Mouse (Mus musculus): ENCODE data around the gene Dusp9. TPM values are rescaled to one million over a fixed set of nuclear protein-coding genes. Genes with fewer than 3 reads are reported as not detected.

Dusp9 gene
- polyA plus RNA-seq, 1 experiment = 8.1 TPM

- no peak overlapping the region for H3K27ac ChIP-seq (ENCODE audit: control insufficient read depth, insufficient read depth, low read depth, low read length, poor library complexity)
- whole genome bisulfite sequencing = 16% methylated on average over 37 of the region's 42 CpGs
- no peak overlapping the region for H3K4me3 ChIP-seq (replicated peaks; ENCODE audit: control insufficient read depth, low read depth, low read length)
- TF ChIP-seq POLR2A (IDR thresholded peaks at IDR 0.05; ENCODE audit: borderline replicate concordance, control insufficient read depth, low read depth, low read length) (no peak), CTCF (IDR thresholded peaks at IDR 0.05; ENCODE audit: control insufficient read depth, insufficient read depth, low read length) (no peak)
- no peaks in the 10 kb centered on the region for H3K4me1 ChIP-seq (ENCODE audit: control insufficient read depth, insufficient read depth, low read length)
Measured at GRCm38 (mm10) chrX:73673619-73673967, 34.4 kb downstream of the Dusp9 start.

GRCm38 (mm10) chrX:73673968-73674661 is 34.9 kb downstream of the Dusp9 start:
- Histone ChIP-seq H3K4me3 (replicated peaks; ENCODE audit: control insufficient read depth, low read depth, low read length) (no peak overlapping the region), H3K4me1 (ENCODE audit: control insufficient read depth, insufficient read depth, low read length) (no peaks in the 10 kb centered on the region), H3K27ac (ENCODE audit: control insufficient read depth, insufficient read depth, low read depth, low read length, poor library complexity) (no peak overlapping the region)
- whole genome bisulfite sequencing = 58% methylated on average over 19 of the region's 20 CpGs
- no peak for TF ChIP-seq POLR2A (IDR thresholded peaks at IDR 0.05; ENCODE audit: borderline replicate concordance, control insufficient read depth, low read depth, low read length)
- no peak for TF ChIP-seq CTCF (IDR thresholded peaks at IDR 0.05; ENCODE audit: control insufficient read depth, insufficient read depth, low read length)

DNA sequence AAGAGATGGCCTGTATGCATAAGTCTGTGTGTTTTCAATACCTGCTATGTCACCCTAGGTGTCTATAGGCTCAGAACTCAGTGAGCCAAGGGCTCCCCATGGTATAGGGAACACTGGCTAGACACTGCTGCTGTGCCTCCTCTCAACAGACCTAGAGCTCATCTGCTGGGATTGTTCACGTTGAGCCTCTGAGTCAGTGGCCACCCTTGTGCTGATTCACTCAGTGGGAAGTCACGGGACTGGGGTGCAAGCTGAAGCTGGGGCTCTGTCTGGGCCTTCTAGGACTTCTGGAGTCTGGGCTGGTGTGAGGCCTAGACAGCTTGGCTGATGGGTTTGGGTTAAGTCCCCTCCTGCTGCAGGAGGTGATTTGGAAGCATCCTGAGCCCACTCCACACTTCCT is 36.0 kb downstream of the Dusp9 start:
- TF ChIP-seq POLR2A (IDR thresholded peaks at IDR 0.05; ENCODE audit: borderline replicate concordance, control insufficient read depth, low read depth, low read length) (no peak), CTCF (IDR thresholded peaks at IDR 0.05; ENCODE audit: control insufficient read depth, insufficient read depth, low read length) (no peak)
- H3K4me1 ChIP-seq (ENCODE audit: control insufficient read depth, insufficient read depth, low read length) = no peaks in the 10 kb centered on the region
- no peak overlapping the region for H3K4me3 ChIP-seq (replicated peaks; ENCODE audit: control insufficient read depth, low read depth, low read length)
- 36% methylated on average over 2 of the region's 2 CpGs for WGBS
- H3K27ac ChIP-seq (ENCODE audit: control insufficient read depth, insufficient read depth, low read depth, low read length, poor library complexity) = no peak overlapping the region

GRCm38 (mm10) chrX:73676668-73677067 is 37.4 kb downstream of the Dusp9 start:
- H3K4me1 ChIP-seq (ENCODE audit: control insufficient read depth, insufficient read depth, low read length) = no peaks in the 10 kb centered on the region
- WGBS = 91% methylated on average over 4 of the region's 4 CpGs
- no peak overlapping the region for H3K4me3 ChIP-seq (replicated peaks; ENCODE audit: control insufficient read depth, low read depth, low read length)
- H3K27ac ChIP-seq (ENCODE audit: control insufficient read depth, insufficient read depth, low read depth, low read length, poor library complexity) = no peak overlapping the region
- TF ChIP-seq POLR2A (IDR thresholded peaks at IDR 0.05; ENCODE audit: borderline replicate concordance, control insufficient read depth, low read depth, low read length) = no peak

DNA sequence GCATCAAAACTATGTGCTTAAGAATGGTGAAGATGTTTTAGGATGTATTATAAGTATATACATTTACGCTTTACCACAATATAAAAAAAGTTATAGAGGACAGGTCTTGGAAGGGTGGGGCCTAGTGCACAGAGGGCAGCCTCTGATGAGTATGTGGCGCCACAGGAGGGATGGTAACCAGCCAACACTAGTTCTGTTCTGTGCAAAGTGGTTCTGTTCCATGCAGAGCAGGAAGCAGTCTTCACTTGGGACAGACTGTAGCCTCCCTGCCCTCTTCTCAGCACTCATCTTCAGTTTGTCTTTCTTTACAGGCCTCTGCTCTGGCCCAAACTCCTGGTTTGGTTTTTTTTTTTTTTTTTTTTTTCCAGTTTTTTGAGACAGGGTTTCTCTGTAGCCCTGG is 44.9 kb downstream of the Dusp9 start:
- H3K4me3 ChIP-seq (replicated peaks; ENCODE audit: control insufficient read depth, low read depth, low read length) = no peak overlapping the region
- no peak overlapping the region for H3K27ac ChIP-seq (ENCODE audit: control insufficient read depth, insufficient read depth, low read depth, low read length, poor library complexity)
- 73% methylated on average over 2 of the region's 2 CpGs for WGBS
- TF ChIP-seq POLR2A (IDR thresholded peaks at IDR 0.05; ENCODE audit: borderline replicate concordance, control insufficient read depth, low read depth, low read length) (no peak), CTCF (IDR thresholded peaks at IDR 0.05; ENCODE audit: control insufficient read depth, insufficient read depth, low read length) (no peak)
- no peaks in the 10 kb centered on the region for H3K4me1 ChIP-seq (ENCODE audit: control insufficient read depth, insufficient read depth, low read length)

DNA sequence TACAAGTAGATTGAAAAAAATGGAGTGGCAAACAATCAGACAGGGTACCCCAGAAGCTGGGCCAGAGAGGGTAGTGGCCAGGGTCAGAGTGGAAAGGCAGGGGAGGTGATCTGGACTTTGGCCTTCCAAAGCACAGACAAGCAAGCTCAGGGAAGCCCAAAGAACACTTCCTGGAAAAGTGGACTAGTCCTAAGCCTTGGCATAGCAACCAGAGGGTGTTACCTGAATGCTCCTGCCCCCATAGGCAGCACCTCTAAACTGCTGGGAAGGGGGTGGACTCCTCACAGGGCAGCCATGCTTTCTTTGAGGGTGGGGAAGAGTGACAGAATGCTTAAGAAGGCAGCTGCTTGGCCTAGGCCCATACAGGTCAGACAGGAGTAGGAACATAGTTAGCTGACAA is 45.8 kb downstream of the Dusp9 start:
- no peaks in the 10 kb centered on the region for H3K4me1 ChIP-seq (ENCODE audit: control insufficient read depth, insufficient read depth, low read length)
- H3K4me3 ChIP-seq (replicated peaks; ENCODE audit: control insufficient read depth, low read depth, low read length) = no peak overlapping the region
- TF ChIP-seq CTCF (IDR thresholded peaks at IDR 0.05; ENCODE audit: control insufficient read depth, insufficient read depth, low read length) = no peak
- no peak for TF ChIP-seq POLR2A (IDR thresholded peaks at IDR 0.05; ENCODE audit: borderline replicate concordance, control insufficient read depth, low read depth, low read length)
- no peak overlapping the region for H3K27ac ChIP-seq (ENCODE audit: control insufficient read depth, insufficient read depth, low read depth, low read length, poor library complexity)

DNA sequence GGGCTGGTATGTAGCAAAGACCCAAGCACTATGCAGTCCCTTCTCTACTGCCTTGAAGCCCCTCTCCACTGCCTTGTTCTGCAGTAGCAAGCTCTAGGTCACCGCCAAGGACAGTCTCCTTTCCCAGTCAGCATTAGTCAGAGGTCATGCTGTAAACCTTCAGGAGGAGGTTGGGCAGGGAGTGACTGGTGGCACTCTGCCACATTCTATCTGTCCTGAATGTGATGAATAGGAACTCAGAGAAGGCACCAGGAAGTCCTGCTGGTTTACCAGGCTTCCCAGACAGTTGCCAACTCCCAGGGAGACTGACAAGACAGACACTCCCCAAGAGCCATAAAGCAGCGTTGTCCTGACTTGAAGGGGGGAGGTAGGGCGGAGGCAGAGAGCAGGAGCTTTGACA is 46.4 kb downstream of the Dusp9 start:
- no peak for TF ChIP-seq CTCF (IDR thresholded peaks at IDR 0.05; ENCODE audit: control insufficient read depth, insufficient read depth, low read length)
- no peak for TF ChIP-seq POLR2A (IDR thresholded peaks at IDR 0.05; ENCODE audit: borderline replicate concordance, control insufficient read depth, low read depth, low read length)
- Histone ChIP-seq H3K27ac (ENCODE audit: control insufficient read depth, insufficient read depth, low read depth, low read length, poor library complexity) (no peak overlapping the region), H3K4me3 (replicated peaks; ENCODE audit: control insufficient read depth, low read depth, low read length) (no peak overlapping the region), H3K4me1 (ENCODE audit: control insufficient read depth, insufficient read depth, low read length) (no peaks in the 10 kb centered on the region)
- 78% methylated on average over 3 of the region's 3 CpGs for WGBS

- 56% methylated on average over 5 of the region's 5 CpGs for WGBS
- TF ChIP-seq POLR2A (IDR thresholded peaks at IDR 0.05; ENCODE audit: borderline replicate concordance, control insufficient read depth, low read depth, low read length) (no peak), CTCF (IDR thresholded peaks at IDR 0.05; ENCODE audit: control insufficient read depth, insufficient read depth, low read length) (peak; percentile 67)
- Histone ChIP-seq H3K4me3 (replicated peaks; ENCODE audit: control insufficient read depth, low read depth, low read length) (no peak overlapping the region), H3K4me1 (ENCODE audit: control insufficient read depth, insufficient read depth, low read length) (no peaks in the 10 kb centered on the region), H3K27ac (ENCODE audit: control insufficient read depth, insufficient read depth, low read depth, low read length, poor library complexity) (no peak overlapping the region)
Measured at GRCm38 (mm10) chrX:73690917-73691629, 51.9 kb downstream of the Dusp9 start.

Other genes starting within 250 kb of the Dusp9 start
- not detected in 2 replicates for gene Gm18336, start 240.7 kb upstream of the Dusp9 start, polyA plus RNA-seq (2011; ENCODE audit: insufficient read depth, insufficient read length, low replicate concordance, missing spikeins)
- not detected in 2 replicates for gene Zfp92, start 228.3 kb upstream of the Dusp9 start, polyA plus RNA-seq (2011; ENCODE audit: insufficient read depth, insufficient read length, low replicate concordance, missing spikeins)
- gene Trex2, start 204.1 kb upstream of the Dusp9 start, polyA plus RNA-seq (2011; ENCODE audit: insufficient read depth, insufficient read length, low replicate concordance, missing spikeins) = not detected in 2 replicates
- gene Haus7, start 180.4 kb upstream of the Dusp9 start, polyA plus RNA-seq (2011; ENCODE audit: insufficient read depth, insufficient read length, low replicate concordance, missing spikeins) = 31.7 and 52.9 TPM in 2 replicates
- 53.3 and 140 TPM in 2 replicates for gene Bgn, start 155.8 kb upstream of the Dusp9 start, polyA plus RNA-seq (2011; ENCODE audit: insufficient read depth, insufficient read length, low replicate concordance, missing spikeins)
- gene Atp2b3, start 136.3 kb upstream of the Dusp9 start, polyA plus RNA-seq (2011; ENCODE audit: insufficient read depth, insufficient read length, low replicate concordance, missing spikeins) = not detected in 2 replicates
- 1.7 and 2.2 TPM in 2 replicates for gene Pnck, start 20.7 kb downstream of the Dusp9 start, polyA plus RNA-seq (2011; ENCODE audit: insufficient read depth, insufficient read length, low replicate concordance, missing spikeins)
- 3.5 and 7.7 TPM in 2 replicates for gene Slc6a8, start 33.7 kb downstream of the Dusp9 start, polyA plus RNA-seq (2011; ENCODE audit: insufficient read depth, insufficient read length, low replicate concordance, missing spikeins)
- gene Bcap31, start 76.8 kb downstream of the Dusp9 start, polyA plus RNA-seq (2011; ENCODE audit: insufficient read depth, insufficient read length, low replicate concordance, missing spikeins) = 52.5 and 94.6 TPM in 2 replicates
- 12.6 and 17.6 TPM in 2 replicates for gene Abcd1, start 77.2 kb downstream of the Dusp9 start, polyA plus RNA-seq (2011; ENCODE audit: insufficient read depth, insufficient read length, low replicate concordance, missing spikeins)
- 0.32 TPM in 1 of 2 replicates, not detected in the other for gene Plxnb3, start 117.7 kb downstream of the Dusp9 start, polyA plus RNA-seq (2011; ENCODE audit: insufficient read depth, insufficient read length, low replicate concordance, missing spikeins)
- gene Srpk3, start 135.0 kb downstream of the Dusp9 start, polyA plus RNA-seq (2011; ENCODE audit: insufficient read depth, insufficient read length, low replicate concordance, missing spikeins) = 26.5 and 49.6 TPM in 2 replicates
- gene Idh3g, start 147.5 kb downstream of the Dusp9 start, polyA plus RNA-seq (2011; ENCODE audit: insufficient read depth, insufficient read length, low replicate concordance, missing spikeins) = 56.6 and 111 TPM in 2 replicates
- gene Ssr4, start 147.6 kb downstream of the Dusp9 start, polyA plus RNA-seq (2011; ENCODE audit: insufficient read depth, insufficient read length, low replicate concordance, missing spikeins) = 47.8 and 107 TPM in 2 replicates
- gene Pdzd4, start 185.6 kb downstream of the Dusp9 start, polyA plus RNA-seq (2011; ENCODE audit: insufficient read depth, insufficient read length, low replicate concordance, missing spikeins) = 2.2 and 4.7 TPM in 2 replicates

Measured in bone marrow, adult 2 months (tissue).